Mouse (Mus musculus) G1E (cell line): ENCODE measurements at regions not wholly inside any gene's neighbourhood (a gene's known extent, or its start where the extent isn't known, plus 50 kb on each side); places are given as distances from the start of the nearest gene placed in this dataset.

Source experiments
- CTCF ChIP-seq: IDR thresholded peaks from 2 replicates; pipeline ENCODE4 v1.5.1; 2012; ENCODE audit warnings: low read depth, low read length, inconsistent platforms, mixed read lengths
- GATA1 ChIP-seq: IDR thresholded peaks from 2 replicates; pipeline ENCODE4 v1.6.1; 2012; ENCODE audit warnings: borderline replicate concordance, low read length, inconsistent platforms, mixed read lengths

DNA sequence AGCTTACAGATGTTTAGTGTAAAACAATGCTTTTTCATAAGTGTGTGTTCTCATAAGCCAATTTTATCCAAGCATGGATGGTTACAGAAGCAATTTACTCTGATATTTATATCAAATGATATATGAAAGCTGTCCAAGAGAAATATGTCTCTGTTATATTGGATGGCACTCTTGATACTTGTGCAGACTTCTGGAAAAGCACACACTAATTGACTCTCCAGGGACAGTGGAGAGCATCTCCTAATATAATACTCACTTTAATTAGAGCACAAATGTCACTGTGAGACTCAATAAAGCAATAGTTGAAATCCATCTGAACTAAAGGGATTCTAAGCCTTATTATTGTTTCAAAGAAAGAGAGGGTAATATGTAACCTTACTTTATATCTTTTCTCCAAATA, 510.8 kb upstream of the Smc2 start:
- TF ChIP-seq CTCF (no peak), GATA1 (no peak)
